Mouse (Mus musculus) c-Kit-positive CD71-positive TER-119-positive erythroid progenitor cells, embryonic 14.5 days (primary cell): ENCODE measurements around the gene Abl2.
"Not testable (repeated sequence)": the region's sequence is repeated elsewhere in the genome, so short reads cannot be mapped to it uniquely, and the experiment has no call there.

Experiments used
- DNase-seq: peaks from one replicate; pipeline ENCODE4 v3.0.0-alpha.2; 2013; ENCODE audit warnings: low spot score

Abl2 gene

GRCm38 (mm10) chr1:156558024-156558930 lies at the start of gene Abl2:
Gene Abl2 (plus strand): TSS chr1:156558786.
- DNase-seq = peak; percentile 82

- no peak for DNase-seq
These were observed 38.3 kb upstream of the Abl2 start for GRCm38 (mm10) chr1:156520136-156520780.

- no peak for DNase-seq
These were observed 36.6 kb upstream of the Abl2 start for GRCm38 (mm10) chr1:156521796-156522517.

GRCm38 (mm10) chr1:156523842-156524241 lies 34.7 kb upstream of the Abl2 start, which contains the start of gene Gm10031:
Gene Gm10031 (plus strand): TSS chr1:156524012.
- DNase-seq = not testable (repeated sequence)

- DNase-seq = not testable (repeated sequence)
These were observed 26.0 kb upstream of the Abl2 start for GRCm38 (mm10) chr1:156532476-156533175.

DNA sequence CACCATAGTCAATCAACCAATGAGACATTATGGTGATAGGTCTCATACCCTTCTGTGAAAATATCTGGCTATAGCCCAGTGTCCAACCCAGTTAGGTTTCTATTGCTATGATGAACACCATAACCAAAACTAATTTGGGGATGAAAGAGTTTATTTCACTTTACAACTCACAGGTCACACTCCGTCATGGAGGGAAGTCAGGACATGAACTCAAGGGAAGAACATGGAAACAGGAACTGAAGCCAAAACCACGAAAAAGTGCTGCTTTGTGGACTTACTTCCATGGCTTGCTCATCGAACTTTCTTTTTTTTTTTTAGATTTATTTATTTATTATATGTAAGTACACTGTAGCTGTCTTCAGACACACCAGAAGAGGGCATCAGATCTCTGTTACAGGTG lies 25.1 kb upstream of the Abl2 start:
- DNase-seq = no peak

DNA sequence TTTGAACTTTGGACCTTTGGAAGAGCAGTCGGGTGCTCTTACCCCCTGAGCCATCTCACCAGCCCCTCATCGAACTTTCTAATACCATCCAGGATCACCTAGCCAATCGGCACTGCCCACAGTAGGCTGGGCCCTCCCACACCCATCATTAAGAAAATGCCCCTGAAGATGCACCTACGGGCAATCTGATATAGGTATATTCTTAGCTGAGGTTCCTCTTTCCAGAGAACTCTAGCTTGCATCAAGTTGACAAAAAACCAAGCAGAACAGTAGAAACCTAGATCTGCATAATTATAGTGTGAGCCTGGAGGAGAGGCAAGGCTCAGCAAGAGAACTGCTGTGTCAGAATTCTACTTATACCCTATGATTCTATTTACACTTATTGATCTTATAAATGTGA lies 24.7 kb upstream of the Abl2 start:
- DNase-seq = no peak

GRCm38 (mm10) chr1:156537031-156537430 lies 21.6 kb upstream of the Abl2 start:
- DNase-seq = no peak

DNA sequence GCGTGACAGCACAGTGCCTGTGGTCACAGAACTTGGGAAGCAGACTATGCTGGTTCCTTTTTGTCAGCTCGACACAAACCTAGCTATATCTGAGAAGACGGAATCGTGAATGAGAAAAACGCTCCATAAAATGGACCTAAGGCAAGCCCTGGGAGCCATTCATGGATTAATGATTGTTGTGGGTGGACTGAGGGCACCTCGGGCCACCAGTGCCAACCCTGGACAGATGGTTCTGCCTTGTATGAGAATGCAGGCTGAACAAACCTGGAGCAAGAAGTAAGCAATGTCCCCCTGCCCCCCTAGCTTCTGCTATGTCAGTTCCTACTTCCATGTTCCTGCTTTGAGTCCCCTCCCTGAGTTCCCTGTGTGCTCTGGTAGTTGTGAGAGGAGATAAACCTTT lies 20.9 kb upstream of the Abl2 start:
- DNase-seq = no peak

DNA sequence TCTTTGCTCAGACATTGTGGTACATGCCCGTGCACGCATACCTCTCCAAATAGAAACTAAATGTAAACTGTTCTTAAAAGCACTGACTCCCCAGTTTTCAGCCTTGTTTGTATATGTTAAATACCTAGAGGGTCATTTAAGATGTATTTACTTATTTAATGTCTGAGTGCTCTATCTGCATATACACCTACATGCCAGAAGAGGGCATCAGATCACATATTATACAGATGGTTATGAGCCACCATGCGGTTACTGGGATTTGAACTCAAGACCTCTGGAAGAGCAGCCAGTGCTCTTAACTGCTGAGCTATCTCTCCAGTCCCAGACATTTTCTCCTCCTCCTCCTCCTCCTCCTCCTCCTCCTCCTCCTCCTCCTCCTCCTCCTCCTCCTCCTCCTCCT lies 20.2 kb upstream of the Abl2 start:
- no peak for DNase-seq

- DNase-seq = no peak
These were observed 18.6 kb upstream of the Abl2 start for GRCm38 (mm10) chr1:156539787-156540560.

DNA sequence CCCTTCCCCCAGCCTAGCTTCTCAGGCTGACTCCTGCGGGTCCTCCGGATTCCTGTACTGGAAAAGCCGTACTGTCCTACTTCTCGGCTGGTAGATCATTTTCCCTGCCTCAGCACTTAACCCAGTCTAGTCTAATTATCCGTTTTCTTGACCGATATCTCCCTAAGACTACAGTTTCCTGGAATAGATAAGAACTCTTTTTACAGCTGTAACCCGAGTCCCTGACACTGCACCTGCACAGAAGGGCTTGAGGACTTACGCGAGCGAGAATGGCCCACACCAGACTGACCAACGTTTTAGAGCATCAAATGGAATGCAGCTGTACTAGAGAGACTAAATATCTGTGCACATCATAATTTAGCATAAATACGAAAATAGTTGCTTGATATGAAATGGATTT lies 14.6 kb upstream of the Abl2 start:
- DNase-seq = no peak

GRCm38 (mm10) chr1:156558950-156559640 lies 509 bp downstream of the Abl2 start:
- peak; percentile 21 for DNase-seq

DNA sequence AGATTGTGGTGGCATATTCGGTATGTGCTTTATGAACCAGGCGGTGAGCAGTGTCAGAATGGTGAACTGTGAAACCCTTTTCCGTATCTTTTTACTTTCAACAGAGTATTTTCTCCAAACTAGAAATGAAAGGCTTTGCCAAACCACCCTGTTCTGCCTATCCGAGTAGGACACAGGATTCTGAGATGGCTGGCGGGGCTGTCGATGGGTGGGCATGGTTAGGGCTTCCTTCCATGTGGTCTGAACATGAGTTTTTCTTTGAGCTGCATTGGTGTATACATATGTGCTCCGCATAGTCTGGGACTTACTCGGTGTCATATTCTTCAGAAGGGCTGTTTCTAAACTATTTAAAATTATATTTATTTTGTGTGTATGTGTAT lies 1.0 kb downstream of the Abl2 start:
- no peak for DNase-seq

- no peak for DNase-seq
These were observed 1.9 kb downstream of the Abl2 start for GRCm38 (mm10) chr1:156560500-156560899.

GRCm38 (mm10) chr1:156565328-156565727 lies 6.7 kb downstream of the Abl2 start:
- no peak for DNase-seq

GRCm38 (mm10) chr1:156566132-156566531 lies 7.5 kb downstream of the Abl2 start:
- DNase-seq = peak; percentile 49

GRCm38 (mm10) chr1:156569615-156570014 lies 11.0 kb downstream of the Abl2 start:
- no peak for DNase-seq

DNA sequence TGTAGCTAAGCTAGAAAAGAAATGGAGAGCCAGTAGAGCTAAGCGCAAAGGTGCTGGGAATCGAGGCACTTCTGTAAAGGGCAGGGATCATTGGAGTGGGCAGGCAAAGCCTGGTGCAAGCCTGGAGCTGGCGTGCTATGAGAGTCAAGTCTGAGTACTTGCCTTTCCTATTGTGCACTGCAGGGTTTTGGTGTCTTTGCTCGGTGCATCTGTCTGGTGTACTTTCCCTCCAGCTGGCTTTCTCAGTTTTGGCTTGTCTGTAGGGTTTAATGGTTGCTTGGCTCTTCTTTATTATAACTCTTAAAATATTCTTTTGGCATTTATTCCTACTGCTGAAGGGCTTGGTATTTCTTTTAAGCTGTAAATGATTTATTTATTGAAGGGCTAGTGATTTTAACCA lies 14.4 kb downstream of the Abl2 start:
- DNase-seq = no peak

DNA sequence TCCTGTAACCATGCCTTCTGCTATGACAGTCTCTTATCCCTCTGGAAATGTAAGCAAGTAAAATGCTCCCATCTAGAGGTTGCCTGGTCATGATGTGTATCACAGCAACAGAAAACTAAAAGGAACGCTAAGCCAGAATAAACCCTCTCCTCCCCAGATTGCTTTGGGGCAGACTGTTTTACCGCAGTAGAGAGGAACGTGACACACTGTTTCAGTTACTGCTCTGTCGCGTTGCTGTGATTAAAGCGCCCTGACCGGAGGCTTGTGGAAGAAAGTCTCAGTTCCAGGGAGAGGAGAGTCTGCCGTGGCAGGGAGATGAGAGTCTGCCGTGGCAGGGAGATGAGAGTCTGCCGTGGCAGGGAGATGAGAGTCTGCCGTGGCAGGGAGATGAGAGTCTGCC lies 22.6 kb downstream of the Abl2 start:
- no peak for DNase-seq

DNA sequence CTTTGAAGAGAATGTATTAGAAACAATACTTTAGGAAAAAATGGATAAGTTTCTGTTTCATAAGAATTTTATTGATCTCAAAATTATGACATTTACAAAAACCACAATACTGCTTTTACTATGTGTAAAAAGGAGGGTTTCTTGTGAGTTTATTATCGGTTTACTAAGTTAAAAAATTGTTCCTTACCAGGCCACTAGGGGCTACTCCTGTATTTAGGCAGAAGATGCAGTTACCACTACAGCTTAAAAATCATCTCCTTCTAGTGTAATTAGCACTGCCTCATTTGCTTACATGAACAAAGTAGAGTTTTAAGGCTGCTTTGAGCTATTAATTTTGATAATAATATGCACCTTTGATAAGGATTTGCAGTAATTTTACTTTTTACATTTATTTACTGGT lies 25.6 kb downstream of the Abl2 start:
- no peak for DNase-seq
